Mouse (Mus musculus) heart, embryonic 13.5 days (tissue): ENCODE measurements around the gene Klhl25. TPM values are rescaled to one million over a fixed set of nuclear protein-coding genes. Genes with fewer than 3 reads are reported as not detected.
A peak's percentile ranks its signal among the peaks of the same experiment; 100 is the strongest.
"Not testable (repeated sequence)": the region's sequence is repeated elsewhere in the genome, so short reads cannot be mapped to it uniquely, and the experiment has no call there.

Experiments used
- ATAC-seq: fragments of 200-750 bp; cut with Nextera tagmentation; 2 replicates; pipeline ENCODE4 v1.8.0; 2017; ENCODE audit warnings: moderate TSS enrichment; ENCODE audit not compliant: insufficient number of reproducible peaks, low FRiP score, low TSS enrichment; ENCODE audit errors: extremely low read depth
- H3K27ac ChIP-seq: fragments of 300-500 bp; sonication (generic); replicated peaks from 2 replicates; pipeline ENCODE4 v1.5.1; 2015; ENCODE audit warnings: moderate library complexity, mild to moderate bottlenecking, inconsistent platforms
- H3K27me3 ChIP-seq: fragments of 300-500 bp; sonication (generic); replicated peaks from 2 replicates; pipeline ENCODE4 v1.6.1; 2015; ENCODE audit warnings: mild to moderate bottlenecking, inconsistent platforms
- H3K36me3 ChIP-seq: fragments of 300-500 bp; sonication (generic); 2 replicates; pipeline ENCODE4 v1.6.1; 2015; ENCODE audit warnings: mild to moderate bottlenecking, inconsistent platforms
- H3K4me1 ChIP-seq: fragments of 300-500 bp; sonication (generic); 2 replicates; pipeline ENCODE4 v1.6.1; 2015; ENCODE audit warnings: inconsistent platforms
- H3K4me2 ChIP-seq: fragments of 300-500 bp; sonication (generic); 2 replicates; pipeline ENCODE4 v1.6.1; 2015; ENCODE audit warnings: inconsistent platforms, mild to moderate bottlenecking, moderate library complexity
- H3K4me3 ChIP-seq: fragments of 300-500 bp; sonication (generic); 2 replicates; pipeline ENCODE4 v1.5.1; 2015; ENCODE audit warnings: moderate library complexity, mild to moderate bottlenecking, inconsistent platforms
- H3K9ac ChIP-seq: fragments of 300-500 bp; sonication (generic); 2 replicates; pipeline ENCODE4 v1.6.1; 2015; ENCODE audit warnings: inconsistent platforms, mild to moderate bottlenecking, moderate library complexity
- H3K9me3 ChIP-seq: fragments of 300-500 bp; sonication (generic); 2 replicates; pipeline ENCODE4 v1.6.1; 2016; ENCODE audit warnings: inconsistent platforms
- WGBS: fragments of 180-500 bp; shearing (Covaris S2); methylation state at CpG from one replicate; pipeline ENCODE4 v1.1.7; 2015; ENCODE audit warnings: mixed read lengths; 5-methylcytosine and 5-hydroxymethylcytosine counted together
- polyA plus RNA-seq: library from polyadenylated mRNA; unstranded; fragments of >200 nt; fragmentation: Nextera tagmentation; extraction: Ambion mirVana; gene quantifications from 2 replicates; pipeline ENCODE4 v1.2.1, GENCODE M21; 2015

The Klhl25 gene
- polyA plus RNA-seq, 1 experiment from 2014 or later: 9.3 TPM

GRCm38 (mm10) chr7:75847489-75847888 lies 621 bp upstream of the Klhl25 start:
- Histone ChIP-seq H3K27me3 (no peaks in the 10 kb centered on the region), H3K4me3 (peak overlapping the region; percentile 98), H3K27ac (peak overlapping the region; percentile 82), H3K36me3 (peaks cover 4% of the 10 kb centered on the region), H3K4me2 (peak overlapping the region; percentile 92), H3K4me1 (peaks cover 31% of the 10 kb centered on the region), H3K9ac (peak overlapping the region; percentile 80), H3K9me3 (no peaks in the 10 kb centered on the region)
- WGBS: 12% methylated on average over 6 of the region's 6 CpGs
- no peak for ATAC-seq

- Histone ChIP-seq H3K4me2 (peak overlapping the region; percentile 92), H3K27ac (peak overlapping the region; percentile 89), H3K9me3 (no peaks in the 10 kb centered on the region), H3K9ac (peak overlapping the region; percentile 95), H3K4me1 (peaks cover 46% of the 10 kb centered on the region), H3K4me3 (peak overlapping the region; percentile 98), H3K27me3 (no peaks in the 10 kb centered on the region), H3K36me3 (peaks cover 4% of the 10 kb centered on the region)
- peak; percentile 13; the same call in 1 of the 2 replicates for ATAC-seq
- 2% methylated on average over 25 of the region's 25 CpGs for WGBS
Measured at GRCm38 (mm10) chr7:75848776-75849670, 913 bp downstream of the Klhl25 start.

- not testable (repeated sequence) for H3K27me3 ChIP-seq, H3K4me2 ChIP-seq, H3K9ac ChIP-seq, H3K9me3 ChIP-seq, H3K27ac ChIP-seq, H3K4me3 ChIP-seq, H3K36me3 ChIP-seq, ATAC-seq
- H3K4me1 ChIP-seq: peaks cover 60% of the 10 kb centered on the region
- WGBS: 83% methylated on average over 2 of the region's 3 CpGs
Measured at GRCm38 (mm10) chr7:75850396-75850795, 2.3 kb downstream of the Klhl25 start.

GRCm38 (mm10) chr7:75851290-75851689 lies 3.2 kb downstream of the Klhl25 start:
- Histone ChIP-seq H3K4me3 (no peak overlapping the region), H3K36me3 (peaks cover 4% of the 10 kb centered on the region), H3K4me2 (no peak overlapping the region), H3K4me1 (peaks cover 69% of the 10 kb centered on the region), H3K9me3 (no peaks in the 10 kb centered on the region), H3K27ac (no peak overlapping the region), H3K9ac (no peak overlapping the region), H3K27me3 (no peaks in the 10 kb centered on the region)
- no peak for ATAC-seq
- 83% methylated on average over 10 of the region's 10 CpGs for WGBS

GRCm38 (mm10) chr7:75852363-75852762 lies 4.3 kb downstream of the Klhl25 start:
- Histone ChIP-seq H3K27ac (no peak overlapping the region), H3K4me1 (peaks cover 68% of the 10 kb centered on the region), H3K9ac (peak overlapping the region; percentile 52; the same call in 1 of the 2 replicates), H3K4me3 (no peak overlapping the region), H3K9me3 (no peaks in the 10 kb centered on the region), H3K36me3 (peaks cover 4% of the 10 kb centered on the region), H3K4me2 (no peak overlapping the region), H3K27me3 (no peaks in the 10 kb centered on the region)
- 59% methylated on average over 4 of the region's 4 CpGs for WGBS
- no peak for ATAC-seq

GRCm38 (mm10) chr7:75853171-75853830 lies 5.2 kb downstream of the Klhl25 start:
- Histone ChIP-seq H3K4me2 (no peak overlapping the region), H3K9ac (peak overlapping the region; percentile 25; the same call in 1 of the 2 replicates), H3K4me1 (peaks cover 65% of the 10 kb centered on the region), H3K9me3 (no peaks in the 10 kb centered on the region), H3K27me3 (no peaks in the 10 kb centered on the region), H3K4me3 (no peak overlapping the region), H3K27ac (no peak overlapping the region), H3K36me3 (peaks cover 4% of the 10 kb centered on the region)
- no peak for ATAC-seq
- WGBS: 78% methylated on average over 8 of the region's 8 CpGs

GRCm38 (mm10) chr7:75854231-75854925 lies 6.3 kb downstream of the Klhl25 start:
- H3K4me2 ChIP-seq: no peak overlapping the region
- H3K4me3 ChIP-seq: no peak overlapping the region
- H3K9me3 ChIP-seq: no peaks in the 10 kb centered on the region
- H3K27me3 ChIP-seq: no peaks in the 10 kb centered on the region
- WGBS: 38% methylated on average over 6 of the region's 6 CpGs
- no peak for ATAC-seq
- peak overlapping the region; percentile 64 for H3K27ac ChIP-seq
- peaks cover 8% of the 10 kb centered on the region for H3K36me3 ChIP-seq
- peaks cover 58% of the 10 kb centered on the region for H3K4me1 ChIP-seq
- H3K9ac ChIP-seq: peak overlapping the region; percentile 64

- no peak overlapping the region for H3K4me2 ChIP-seq
- WGBS: 48% methylated on average over 6 of the region's 6 CpGs
- H3K9me3 ChIP-seq: no peaks in the 10 kb centered on the region
- H3K36me3 ChIP-seq: peaks cover 14% of the 10 kb centered on the region
- no peak for ATAC-seq
- peak overlapping the region; percentile 64 for H3K27ac ChIP-seq
- peaks cover 54% of the 10 kb centered on the region for H3K4me1 ChIP-seq
- H3K9ac ChIP-seq: peak overlapping the region; percentile 64
- H3K27me3 ChIP-seq: no peaks in the 10 kb centered on the region
- H3K4me3 ChIP-seq: no peak overlapping the region
Measured at GRCm38 (mm10) chr7:75855028-75855427, 6.9 kb downstream of the Klhl25 start.

GRCm38 (mm10) chr7:75856259-75856658 lies 8.1 kb downstream of the Klhl25 start:
- ATAC-seq: no peak
- H3K36me3 ChIP-seq: peaks cover 15% of the 10 kb centered on the region
- H3K4me2 ChIP-seq: no peak overlapping the region
- no peaks in the 10 kb centered on the region for H3K9me3 ChIP-seq
- no peak overlapping the region for H3K27ac ChIP-seq
- peaks cover 59% of the 10 kb centered on the region for H3K4me1 ChIP-seq
- H3K9ac ChIP-seq: no peak overlapping the region
- no peak overlapping the region for H3K4me3 ChIP-seq
- no peaks in the 10 kb centered on the region for H3K27me3 ChIP-seq
- WGBS: 84% methylated on average over 11 of the region's 11 CpGs

GRCm38 (mm10) chr7:75859771-75860196 lies 11.7 kb downstream of the Klhl25 start:
- H3K9ac ChIP-seq: no peak overlapping the region
- no peak for ATAC-seq
- peaks cover 4% of the 10 kb centered on the region for H3K9me3 ChIP-seq
- 79% methylated on average over 9 of the region's 9 CpGs for WGBS
- peaks cover 27% of the 10 kb centered on the region for H3K36me3 ChIP-seq
- H3K4me3 ChIP-seq: no peak overlapping the region
- H3K27ac ChIP-seq: no peak overlapping the region
- H3K4me1 ChIP-seq: peaks cover 41% of the 10 kb centered on the region
- no peak overlapping the region for H3K4me2 ChIP-seq
- H3K27me3 ChIP-seq: no peaks in the 10 kb centered on the region
